ENCODE assay signal across 8 mouse cellular contexts in the genomic region with DNA sequence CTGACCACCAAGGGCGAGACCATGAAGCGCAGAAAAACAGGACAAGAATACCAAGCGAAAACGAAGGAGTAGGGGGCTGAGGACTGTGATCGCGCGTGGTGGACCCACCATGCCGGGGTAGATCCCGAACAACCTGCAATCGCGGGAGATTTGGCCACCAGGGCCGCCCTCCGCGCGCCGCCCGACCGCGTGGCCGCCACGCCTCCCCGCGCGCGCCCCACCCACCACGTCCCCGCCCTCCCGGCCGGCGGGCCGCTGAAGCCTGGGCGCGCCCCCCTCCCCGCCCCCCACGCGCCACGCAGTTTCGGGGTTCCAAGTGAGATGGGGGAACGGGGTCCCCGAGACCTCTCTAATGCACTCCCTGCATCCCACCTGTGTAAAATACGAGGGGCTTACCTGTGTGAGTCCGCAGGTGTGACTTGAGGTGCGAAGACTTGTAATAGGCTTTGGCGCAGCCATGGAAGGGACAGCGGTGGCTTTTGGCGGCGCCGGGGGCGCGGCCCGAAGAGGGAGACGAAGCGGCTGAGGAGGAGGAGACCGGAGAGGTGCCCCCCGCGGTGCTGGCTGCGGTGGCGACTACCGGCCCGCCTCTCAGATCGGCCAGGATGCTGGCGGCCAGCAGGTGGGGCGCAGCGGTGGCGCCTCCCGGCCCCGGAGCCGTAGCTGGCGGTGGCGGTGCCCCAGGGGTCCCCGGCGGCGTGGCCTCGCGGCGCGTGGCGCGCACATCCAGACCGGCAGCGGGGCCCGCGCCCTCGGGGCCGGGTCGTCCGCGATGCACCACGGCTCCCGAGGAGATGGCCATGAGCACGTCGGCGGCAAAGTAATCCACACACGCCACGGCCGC. TPM values are rescaled to one million over a fixed set of nuclear protein-coding genes. Genes with fewer than 3 reads are reported as not detected.
DNase-seq lines count a peak whose midpoint lies in the region; ATAC-seq and TF ChIP-seq lines count a peak whose summit lies in the region.

No protein-coding gene starts in this region.

- no peak for TF ChIP-seq POLR2A in brain, embryonic 14.5 days (IDR thresholded peaks at IDR 0.05; ENCODE audit: borderline replicate concordance, extremely low read depth, insufficient read depth, insufficient read length, poor library complexity, severe bottlenecking)
- no peak for TF ChIP-seq POLR2A in lung, adult 2 months (IDR thresholded peaks at IDR 0.05; ENCODE audit: borderline replicate concordance, extremely low read depth, low read depth, low read length)

- peak overlapping the region; percentile 98 for H3K4me2 ChIP-seq in intestine, embryonic 16.5 days (ENCODE audit: low read depth, low read length)

- peak overlapping the region; percentile 88 for H3K27ac ChIP-seq in intestine, embryonic 16.5 days (ENCODE audit: low read length)

- H3K27me3 ChIP-seq in intestine, embryonic 16.5 days (replicated peaks; ENCODE audit: control insufficient read depth, insufficient read depth, low read length): no peaks in the 10 kb centered on the region

- H3K9me3 ChIP-seq in intestine, embryonic 16.5 days (ENCODE audit: control insufficient read depth, low read length): no peaks in the 10 kb centered on the region

- peak; percentile 8 for ATAC-seq in intestine, embryonic 16.5 days

- under 1% methylated on average over 85 of the region's 96 CpGs for WGBS in intestine, embryonic 16.5 days
- WGBS in lung, adult 2 months: under 1% methylated on average over 90 of the region's 96 CpGs

- peak; percentile 51 to 62 for DNase-seq in lung, adult 18-20 months
- DNase-seq in lung, postnatal 25 days (ENCODE audit: low spot score): no peak
- peak; percentile 30 for DNase-seq in brain, embryonic 14.5 days (ENCODE audit: low read depth)
- DNase-seq in gastrocnemius, postnatal 10 days: peak; percentile 61
- DNase-seq in lung, adult 2 months: peak; percentile 60
- peak; percentile 70 to 73 for DNase-seq in right cerebral cortex, postnatal 10 days (ENCODE audit: low spot score in 2 of 2)
- peak; percentile 51 to 52 for DNase-seq in urinary bladder, postnatal 36 days (ENCODE audit: low spot score in 2 of 2)

- H3K4me1 ChIP-seq in intestine, embryonic 16.5 days (ENCODE audit: control insufficient read depth, insufficient read depth, low read length): peaks cover 42% of the 10 kb centered on the region
- H3K4me1 ChIP-seq in lung, adult 2 months (ENCODE audit: control insufficient read depth, insufficient read depth, low read length): no peaks in the 10 kb centered on the region

- H3K36me3 ChIP-seq in intestine, embryonic 16.5 days (ENCODE audit: control insufficient read depth, insufficient read depth, low read length): no peaks in the 10 kb centered on the region

- peak overlapping the region; percentile 84 for H3K4me3 ChIP-seq in intestine, embryonic 16.5 days (ENCODE audit: low read length)
- H3K4me3 ChIP-seq in lung, adult 2 months (replicated peaks; ENCODE audit: extremely low read depth, low read depth, low read length): peak overlapping the region; percentile 81

- no peak for TF ChIP-seq CTCF in brain, embryonic 14.5 days (IDR thresholded peaks at IDR 0.05; ENCODE audit: borderline replicate concordance, extremely low read depth, insufficient read depth, insufficient read length)
- TF ChIP-seq CTCF in lung, adult 2 months (IDR thresholded peaks at IDR 0.05; ENCODE audit: insufficient read depth, low read length): no peak

- peak overlapping the region; percentile 80 for H3K9ac ChIP-seq in intestine, embryonic 16.5 days (ENCODE audit: low read depth, low read length)

RNA-seq across cellular contexts. Expression of gene Klf16, which starts 0.5 kb away (rescaled TPM):
- 12.2 and 15.9 TPM in 2 replicates for polyA plus RNA-seq in brain, embryonic 14.5 days (2012; rRNA removed)
- 1 to 10 TPM; 3.5 to 5.8 TPM for total RNA-seq in gastrocnemius, postnatal 10 days (2021)
- polyA plus RNA-seq in intestine, embryonic 16.5 days (2015; fragmentation: Nextera tagmentation; extraction: Ambion mirVana): 7.0 and 7.4 TPM in 2 replicates
- polyA plus RNA-seq in lung, adult 2 months (2012; rRNA removed): 24.8 and 31.5 TPM in 2 replicates

RNA-seq across cellular contexts. Expression of gene Abhd17a, which starts 13.6 kb away (rescaled TPM):
- 170 and 188 TPM in 2 replicates for polyA plus RNA-seq in brain, embryonic 14.5 days (2012; rRNA removed)
- total RNA-seq in gastrocnemius, postnatal 10 days (2021): 10 to 100 TPM; 69.6 to 73.3 TPM
- polyA plus RNA-seq in intestine, embryonic 16.5 days (2015; fragmentation: Nextera tagmentation; extraction: Ambion mirVana): 63.1 and 79.7 TPM in 2 replicates
- polyA plus RNA-seq in lung, adult 2 months (2012; rRNA removed): 191 and 262 TPM in 2 replicates

RNA-seq across cellular contexts. Expression of gene Rexo1, which starts 15.2 kb away (rescaled TPM):
- polyA plus RNA-seq in brain, embryonic 14.5 days (2012; rRNA removed): 59.9 and 72.0 TPM in 2 replicates
- 10 to 100 TPM; 13.1 to 16.7 TPM for total RNA-seq in gastrocnemius, postnatal 10 days (2021)
- 21.5 and 21.9 TPM in 2 replicates for polyA plus RNA-seq in intestine, embryonic 16.5 days (2015; fragmentation: Nextera tagmentation; extraction: Ambion mirVana)
- 61.8 and 62.7 TPM in 2 replicates for polyA plus RNA-seq in lung, adult 2 months (2012; rRNA removed)

RNA-seq across cellular contexts. Expression of gene Scamp4, which starts 26.1 kb away (rescaled TPM):
- polyA plus RNA-seq in brain, embryonic 14.5 days (2012; rRNA removed): 62.0 and 62.5 TPM in 2 replicates
- total RNA-seq in gastrocnemius, postnatal 10 days (2021): 10 to 100 TPM; 18.4 to 23.9 TPM
- polyA plus RNA-seq in intestine, embryonic 16.5 days (2015; fragmentation: Nextera tagmentation; extraction: Ambion mirVana): 125 and 127 TPM in 2 replicates
- 91.4 and 110 TPM in 2 replicates for polyA plus RNA-seq in lung, adult 2 months (2012; rRNA removed)

RNA-seq across cellular contexts. Expression of gene Adat3, which starts 26.1 kb away (rescaled TPM):
- polyA plus RNA-seq in brain, embryonic 14.5 days (2012; rRNA removed): 12.7 and 17.3 TPM in 2 replicates
- 1 to 10 TPM in 1 of 2 experiments, under 1 TPM in 1; 0.99 to 1.3 TPM for total RNA-seq in gastrocnemius, postnatal 10 days (2021)
- 8.4 and 9.4 TPM in 2 replicates for polyA plus RNA-seq in intestine, embryonic 16.5 days (2015; fragmentation: Nextera tagmentation; extraction: Ambion mirVana)
- 10.0 and 14.1 TPM in 2 replicates for polyA plus RNA-seq in lung, adult 2 months (2012; rRNA removed)
